Mouse (Mus musculus): ENCODE measurements around the gene Foxa2.

Gene Foxa2

DNA sequence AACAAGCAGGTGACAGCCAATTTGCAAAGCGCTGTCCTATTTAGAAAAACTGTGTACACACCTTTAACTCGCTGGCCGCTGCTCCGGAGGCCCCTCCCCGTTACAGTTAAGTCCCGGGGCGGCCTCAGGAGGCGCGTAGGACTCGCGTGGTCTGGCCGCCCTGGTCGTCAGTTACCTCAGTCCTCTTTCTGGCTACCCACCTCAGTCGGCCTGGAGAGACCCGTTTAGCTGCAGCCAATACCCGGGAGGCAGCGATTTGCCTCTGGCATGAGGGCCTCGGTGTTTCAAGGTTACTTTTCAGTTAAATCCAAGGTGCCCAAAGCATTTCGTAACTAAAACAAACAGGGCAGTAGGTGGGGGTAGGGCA lies at the start of gene Foxa2:
TSS of gene Foxa2 (minus strand) at position 171 of the 367 bp plus-strand sequence.
- DNase-seq, result no peak

DNA sequence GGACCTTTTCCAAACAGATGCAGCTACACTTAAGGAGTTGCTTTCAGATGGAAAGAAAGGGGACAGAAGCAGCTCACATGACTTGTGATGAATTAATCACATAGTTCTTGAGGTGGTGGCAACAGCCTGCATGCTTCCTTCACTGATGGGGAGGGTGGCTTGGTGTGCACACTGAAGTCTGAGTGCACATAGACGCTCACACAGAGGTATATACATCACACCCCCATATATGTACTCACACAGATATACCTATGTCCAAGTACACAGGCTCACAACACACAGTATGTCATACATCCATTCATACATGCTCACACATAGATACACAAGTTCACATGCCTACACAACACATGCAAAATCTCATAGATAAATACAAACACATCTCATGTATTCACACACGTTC lies 45.3 kb upstream of the Foxa2 start:
- DNase-seq, result no peak

DNA sequence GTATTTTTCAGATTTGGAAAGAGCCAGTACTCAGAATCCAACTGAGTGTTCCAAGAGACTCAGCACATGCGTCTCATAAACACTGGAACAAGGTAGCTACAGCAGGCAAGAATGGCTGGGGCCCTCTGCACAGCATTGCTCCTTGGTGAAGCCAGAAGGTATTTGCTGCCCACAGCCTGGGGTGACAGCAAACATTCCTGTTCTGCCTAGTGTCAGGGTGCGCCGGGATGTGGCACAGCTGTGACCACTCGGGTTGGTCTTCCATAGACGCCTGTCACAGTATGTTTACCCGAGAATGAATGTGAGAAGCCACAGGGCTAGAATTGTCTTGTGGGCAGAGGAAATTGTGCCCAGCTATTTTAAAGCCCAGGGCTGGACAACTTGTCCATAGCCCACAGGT lies 44.9 kb upstream of the Foxa2 start:
- no peak for DNase-seq

DNA sequence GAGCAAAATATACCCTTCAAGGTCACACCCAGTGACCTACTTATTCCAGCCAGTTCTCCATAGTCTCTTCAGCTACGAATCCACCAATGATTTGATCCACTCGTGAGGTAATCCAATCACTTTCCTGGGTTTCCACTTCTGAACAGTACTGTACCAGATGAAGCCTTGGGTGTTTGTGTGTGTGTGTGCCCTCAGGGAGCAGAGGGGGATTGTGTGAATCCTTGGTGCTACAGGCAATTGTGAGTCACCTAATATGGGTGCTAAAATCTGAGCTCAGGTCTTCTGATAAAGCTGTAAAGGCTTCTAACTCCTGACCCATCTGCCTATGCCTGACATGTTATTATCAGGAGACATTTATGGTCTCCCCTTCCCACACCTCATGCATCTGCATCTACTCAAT lies 43.3 kb upstream of the Foxa2 start:
- DNase-seq, result no peak

DNA sequence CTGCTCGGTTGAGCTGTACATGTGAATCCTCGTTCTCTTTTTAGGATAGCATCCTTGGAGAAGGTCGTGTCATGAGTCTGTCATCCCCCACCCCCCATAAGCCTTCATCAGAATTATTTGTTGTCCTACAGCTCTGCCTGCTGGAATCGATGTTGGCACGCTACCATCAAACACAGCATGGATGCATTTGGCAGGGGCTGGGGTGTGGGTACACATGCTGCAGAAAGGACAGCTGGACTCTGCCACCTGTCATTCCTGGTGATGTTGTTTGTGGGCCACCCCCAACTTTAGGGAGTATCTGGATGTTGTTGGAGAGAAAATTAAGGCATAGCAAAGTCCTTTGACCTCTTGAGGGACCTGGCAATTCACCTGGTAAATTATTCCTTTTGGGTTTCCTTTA lies 38.8 kb upstream of the Foxa2 start:
- peak; percentile 5 for DNase-seq

DNA sequence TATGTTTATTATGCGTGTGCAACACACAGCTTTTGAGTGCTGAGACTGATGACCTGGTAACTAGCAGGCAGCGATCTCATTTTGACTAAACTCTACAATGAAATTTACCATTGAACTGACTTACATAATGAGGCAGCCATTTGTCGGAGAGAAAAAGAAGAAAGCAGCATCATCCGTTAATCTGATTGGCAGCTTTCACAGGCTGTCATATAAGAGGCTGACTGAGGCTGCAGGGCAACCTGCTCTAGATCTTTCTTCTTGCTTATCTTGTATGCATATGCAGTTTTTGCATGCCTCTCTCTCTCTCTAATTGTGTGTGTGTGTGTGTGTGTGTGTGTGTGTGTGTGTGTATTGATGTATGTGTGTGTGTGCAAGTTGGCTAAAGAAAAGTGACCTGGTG lies 38.4 kb upstream of the Foxa2 start:
- no peak for DNase-seq

DNA sequence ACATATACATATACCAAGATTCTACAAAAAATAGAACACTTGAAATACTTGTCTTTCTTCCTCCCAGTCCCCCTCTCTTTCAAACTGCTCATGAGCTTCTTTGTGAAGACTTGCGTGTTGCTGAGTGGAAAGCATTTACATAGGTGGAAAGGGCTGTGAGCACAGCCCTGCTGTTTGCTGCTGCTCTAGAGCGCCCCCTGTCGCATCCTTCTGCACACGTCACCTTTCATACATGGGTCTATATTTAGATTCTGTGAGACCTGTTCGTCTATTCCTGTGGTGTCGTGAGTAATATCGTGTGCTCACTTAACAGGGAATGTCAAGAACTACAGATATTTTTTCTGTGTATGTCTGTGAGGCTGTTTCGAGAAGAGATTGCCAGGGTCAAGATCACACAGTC lies 35.5 kb upstream of the Foxa2 start:
- peak; percentile 3 for DNase-seq

DNA sequence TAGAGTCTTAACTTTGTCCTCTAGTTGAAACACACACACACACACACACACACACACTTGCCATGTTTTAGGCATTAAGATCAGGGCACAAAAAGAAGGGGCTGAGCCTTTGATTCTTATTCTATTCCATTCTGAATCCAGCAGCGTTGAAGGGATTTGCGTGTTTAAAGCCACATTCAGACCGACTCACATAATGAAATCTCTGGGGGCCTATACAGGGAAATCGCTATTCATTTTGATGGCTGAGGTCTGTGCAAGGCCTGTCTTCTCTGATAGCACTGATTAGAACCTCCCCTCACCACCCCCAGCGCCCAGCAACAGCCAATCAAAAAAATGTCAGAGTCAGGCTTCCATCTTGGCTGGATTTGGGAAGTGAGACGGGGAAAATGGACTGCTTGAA lies 13.9 kb upstream of the Foxa2 start:
- no peak for DNase-seq

DNA sequence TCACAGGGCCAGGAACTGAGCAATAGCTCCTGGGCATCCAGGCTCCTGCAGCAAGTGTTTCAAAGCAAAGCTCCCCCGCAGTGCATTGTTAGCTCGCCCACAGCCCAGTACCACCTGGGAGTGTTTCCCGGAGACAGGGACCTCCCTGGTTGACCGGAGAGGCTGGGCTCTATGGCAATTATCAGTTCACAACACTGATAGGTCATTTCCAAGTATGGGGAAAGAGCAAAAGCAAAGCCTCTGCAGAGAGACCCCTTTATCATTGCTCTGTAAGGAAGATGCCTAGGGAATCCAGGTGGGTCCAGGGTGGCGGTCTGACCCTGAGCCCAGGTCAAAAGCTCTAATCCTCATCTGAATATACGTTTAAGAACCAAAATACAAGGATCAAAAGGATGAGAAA lies 6.6 kb upstream of the Foxa2 start:
- DNase-seq, result no peak

DNA sequence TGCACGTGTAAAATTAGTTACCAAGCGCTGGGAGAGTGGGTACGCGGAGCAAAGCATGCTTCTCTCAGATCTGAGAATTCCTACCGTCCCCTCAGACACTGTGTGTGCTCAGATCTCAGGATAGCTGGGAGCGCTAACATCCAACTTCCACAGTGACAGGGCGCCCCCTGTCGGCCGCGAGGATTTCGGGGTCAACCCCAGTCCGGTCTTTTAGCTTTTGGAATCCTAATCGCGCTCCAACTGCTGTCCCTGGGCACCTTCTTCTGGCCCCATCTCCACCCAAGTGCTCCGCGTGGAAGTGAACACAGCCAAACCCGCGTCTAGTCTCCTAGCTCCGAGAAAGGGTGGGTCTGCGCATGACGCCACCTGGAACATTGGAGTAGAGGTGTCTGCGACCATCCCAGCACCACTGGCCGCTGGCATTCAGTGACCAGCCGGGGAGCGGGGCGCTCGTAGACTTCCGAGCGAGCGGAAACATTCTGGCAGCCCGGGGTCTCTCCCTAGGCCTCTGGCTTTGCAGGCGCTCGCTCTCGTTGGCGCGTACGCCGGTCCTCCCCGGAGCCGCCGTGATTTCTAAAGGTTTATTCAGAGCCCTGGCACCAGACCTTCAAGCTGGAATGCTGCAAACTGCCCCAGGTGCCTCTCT lies 1.8 kb upstream of the Foxa2 start:
- no peak for DNase-seq

DNA sequence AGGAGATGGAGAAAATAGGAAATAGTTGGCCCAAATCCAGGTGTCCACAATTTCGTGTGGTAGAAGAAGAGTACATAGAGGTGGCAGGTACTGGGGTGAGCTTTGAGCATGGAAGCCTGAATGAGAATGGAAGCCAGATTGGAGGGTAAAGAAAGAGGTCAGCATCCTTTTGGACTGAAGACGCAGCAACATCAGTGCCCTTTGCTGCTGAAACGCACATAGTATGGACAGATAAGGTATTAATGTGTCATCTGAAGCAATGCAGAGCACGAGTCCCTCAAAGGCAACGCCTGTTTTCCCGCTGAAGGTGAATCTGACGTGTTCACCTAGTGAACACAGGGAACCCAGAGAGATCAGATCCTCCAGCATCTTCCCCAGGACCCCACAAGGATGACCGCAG lies 842 bp upstream of the Foxa2 start:
- DNase-seq, result no peak

DNA sequence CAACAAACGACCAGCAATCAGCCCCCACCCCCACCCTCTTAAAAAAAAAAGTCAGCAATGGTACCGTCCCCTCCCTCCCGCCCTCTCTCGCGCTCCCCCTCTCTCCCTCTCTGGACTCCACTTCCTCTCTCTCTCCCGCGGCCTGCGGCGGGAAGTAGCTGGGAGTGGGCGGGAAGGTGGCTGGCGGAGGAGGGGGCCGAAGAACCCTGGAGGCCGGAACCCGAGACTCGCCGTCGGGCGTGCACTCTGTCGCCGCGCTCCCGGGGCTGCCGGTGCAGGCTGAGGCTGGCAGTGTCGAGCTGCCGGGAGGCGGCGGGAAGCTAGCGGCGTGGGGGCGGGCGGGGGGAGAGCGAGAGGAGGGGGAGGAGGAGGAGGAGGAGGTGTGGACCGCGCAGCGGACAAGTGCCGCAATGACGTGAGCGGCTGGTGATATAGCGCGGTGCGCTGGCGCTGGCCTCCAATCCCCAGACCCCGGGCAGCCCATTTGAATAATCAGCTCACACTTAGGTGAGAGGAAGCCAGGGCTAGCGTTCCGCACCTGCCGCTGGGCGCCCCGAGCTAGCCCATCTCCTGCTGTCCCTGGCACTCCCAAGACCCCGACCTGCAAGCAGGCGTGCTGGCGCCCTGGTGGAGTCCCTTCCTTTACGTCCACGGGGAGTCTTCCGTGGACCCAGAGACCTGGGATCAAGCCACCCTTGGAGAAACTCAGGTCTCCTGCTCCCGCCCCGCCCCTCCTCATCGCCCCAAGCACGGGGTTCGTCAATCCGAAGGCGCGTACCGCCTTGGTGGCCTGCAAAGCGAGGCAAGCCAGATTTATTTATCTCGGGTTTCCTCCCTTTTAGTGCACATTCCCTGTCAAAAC lies 601 bp downstream of the Foxa2 start:
- no peak for DNase-seq

DNA sequence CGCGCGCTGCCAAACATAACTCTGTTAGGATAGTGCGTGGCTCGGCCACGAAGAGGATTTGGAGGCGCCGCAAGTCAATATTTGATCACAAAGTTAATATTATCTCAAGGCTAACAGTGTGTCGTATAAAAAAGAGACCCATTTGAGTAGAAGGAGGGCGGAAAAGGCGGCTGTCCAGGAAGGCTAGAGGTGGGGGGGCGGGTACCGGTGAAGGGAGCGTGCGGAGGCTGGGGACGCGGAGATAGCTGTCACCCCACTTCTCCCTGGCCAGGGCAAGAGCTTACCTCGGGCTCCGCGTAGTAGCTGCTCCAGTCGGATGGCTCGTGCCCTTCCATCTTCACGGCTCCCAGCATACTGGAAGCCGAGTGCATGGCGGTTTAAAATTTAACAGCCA lies 1.2 kb downstream of the Foxa2 start:
- DNase-seq, result no peak

DNA sequence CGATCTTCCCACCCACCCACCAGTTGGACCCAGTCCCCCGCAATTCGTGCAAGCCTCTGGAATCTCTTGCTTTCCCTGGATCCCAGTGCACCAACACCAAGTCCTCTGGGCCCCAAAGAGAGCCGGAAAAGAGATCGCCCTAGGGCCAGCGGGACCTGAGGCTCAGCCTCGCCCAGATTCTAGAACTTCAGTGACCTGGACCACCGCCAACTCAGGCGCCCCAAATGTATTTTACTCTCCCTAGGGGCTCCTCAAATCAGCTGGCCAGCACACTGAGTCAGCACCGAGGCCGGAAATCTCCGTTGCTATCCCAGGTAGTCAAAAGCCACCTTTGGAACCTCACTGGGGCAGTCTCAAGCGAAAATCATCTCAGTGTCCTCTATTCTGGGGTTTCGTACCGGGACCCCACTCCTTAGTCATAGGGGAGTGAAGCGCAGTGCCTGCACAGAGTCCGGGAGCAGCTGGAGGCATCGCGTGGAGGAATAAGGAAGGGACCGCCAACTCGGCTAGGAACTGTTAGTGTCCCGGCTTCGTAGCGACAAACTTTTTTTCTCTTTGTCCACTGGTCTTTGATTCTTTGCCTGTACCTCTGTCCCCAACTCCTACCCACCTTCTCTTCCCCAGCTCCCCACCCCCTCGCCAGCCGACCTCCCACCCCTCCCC lies 1.8 kb downstream of the Foxa2 start:
- no peak for DNase-seq

DNA sequence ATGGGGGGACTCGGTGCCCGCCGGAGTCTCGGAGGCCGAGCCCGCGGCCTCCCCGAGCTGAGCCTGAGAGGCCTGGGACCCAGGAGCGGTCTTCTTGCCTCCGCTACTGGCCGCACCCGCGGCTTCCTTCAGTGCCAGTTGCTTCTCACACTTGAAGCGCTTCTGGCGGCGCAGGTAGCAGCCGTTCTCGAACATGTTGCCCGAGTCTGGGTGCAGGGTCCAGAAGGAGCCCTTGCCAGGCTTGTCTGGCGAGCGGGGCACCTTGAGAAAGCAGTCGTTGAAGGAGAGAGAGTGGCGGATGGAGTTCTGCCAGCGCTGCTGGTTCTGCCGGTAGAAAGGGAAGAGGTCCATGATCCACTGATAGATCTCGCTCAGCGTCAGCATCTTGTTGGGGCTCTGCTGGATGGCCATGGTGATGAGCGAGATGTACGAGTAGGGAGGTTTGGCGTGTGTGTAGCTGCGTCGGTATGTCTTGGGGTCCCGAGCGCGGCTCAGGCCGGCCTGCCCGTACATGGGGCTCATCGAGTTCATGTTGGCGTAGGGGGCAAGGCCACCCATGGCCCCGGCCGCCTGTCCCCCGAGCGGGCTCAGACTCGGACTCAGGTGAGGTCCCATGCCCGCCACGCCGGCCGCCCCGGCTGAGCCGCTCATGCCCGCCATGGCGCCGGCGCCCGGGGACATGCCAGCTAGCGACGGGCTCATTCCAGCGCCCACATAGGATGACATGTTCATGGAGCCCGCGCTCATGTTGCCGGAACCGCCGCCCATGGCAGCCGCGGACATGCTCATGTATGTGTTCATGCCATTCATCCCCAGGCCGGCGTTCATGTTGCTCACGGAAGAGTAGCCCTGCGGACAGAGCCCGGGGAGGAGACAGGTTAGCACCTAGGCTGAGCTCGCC lies 2.5 kb downstream of the Foxa2 start:
- no peak for DNase-seq

DNA sequence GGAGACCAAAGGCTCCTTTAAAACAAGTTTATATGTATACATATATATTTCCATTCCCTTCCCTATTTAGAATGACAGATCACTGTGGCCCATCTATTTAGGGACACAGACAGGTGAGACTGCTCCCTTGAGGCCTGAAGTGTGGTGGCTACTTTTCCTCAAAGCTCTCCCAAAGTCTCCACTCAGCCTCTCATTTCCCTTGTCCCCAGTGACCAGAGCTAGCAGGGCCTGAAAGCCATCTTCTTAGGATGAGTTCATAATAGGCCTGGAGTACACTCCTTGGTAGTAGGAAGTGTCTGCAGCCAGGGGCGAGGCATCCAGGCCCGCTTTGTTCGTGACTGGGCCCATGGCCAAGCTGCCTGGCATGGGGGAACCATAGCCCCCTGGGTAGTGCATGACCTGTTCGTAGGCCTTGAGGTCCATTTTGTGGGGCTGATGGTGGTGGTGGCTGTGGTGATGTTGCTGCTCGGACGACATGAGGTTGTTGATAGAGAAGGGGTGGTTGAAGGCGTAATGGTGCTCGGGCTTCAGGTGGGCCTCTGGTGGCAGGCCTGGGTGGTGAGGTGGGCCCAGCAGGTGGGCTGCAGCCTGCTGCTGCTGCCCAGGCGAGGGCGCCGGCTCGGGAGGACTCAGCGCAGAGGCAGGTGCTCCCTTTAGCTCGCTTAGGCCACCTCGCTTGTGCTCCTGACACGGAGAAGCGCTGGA lies 3.3 kb downstream of the Foxa2 start:
- DNase-seq, result no peak

DNA sequence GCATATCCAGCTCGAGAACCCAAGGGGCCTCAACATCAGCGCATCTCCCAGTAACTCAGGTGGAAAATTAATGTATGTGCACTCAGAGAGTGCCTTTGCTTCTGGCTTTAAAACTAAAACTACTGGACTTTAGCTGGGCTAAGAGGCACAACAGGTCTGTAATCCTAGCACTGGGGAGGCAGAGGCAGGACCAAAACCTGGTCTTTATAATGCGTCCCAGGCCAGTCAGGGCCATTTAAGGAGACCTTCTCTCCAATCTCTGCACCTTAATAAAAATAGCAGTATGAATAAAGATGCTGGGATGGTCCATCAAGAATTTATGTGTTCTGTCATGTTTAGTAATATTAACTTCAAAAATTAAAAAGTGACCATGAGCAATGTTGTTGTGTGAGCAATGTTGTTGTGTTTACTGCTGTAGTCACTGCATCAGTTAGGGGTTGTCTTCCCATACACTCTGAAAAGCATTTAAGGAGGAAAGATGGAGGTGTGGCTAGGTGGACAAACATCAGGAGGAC lies 4.6 kb downstream of the Foxa2 start:
- no peak for DNase-seq

DNA sequence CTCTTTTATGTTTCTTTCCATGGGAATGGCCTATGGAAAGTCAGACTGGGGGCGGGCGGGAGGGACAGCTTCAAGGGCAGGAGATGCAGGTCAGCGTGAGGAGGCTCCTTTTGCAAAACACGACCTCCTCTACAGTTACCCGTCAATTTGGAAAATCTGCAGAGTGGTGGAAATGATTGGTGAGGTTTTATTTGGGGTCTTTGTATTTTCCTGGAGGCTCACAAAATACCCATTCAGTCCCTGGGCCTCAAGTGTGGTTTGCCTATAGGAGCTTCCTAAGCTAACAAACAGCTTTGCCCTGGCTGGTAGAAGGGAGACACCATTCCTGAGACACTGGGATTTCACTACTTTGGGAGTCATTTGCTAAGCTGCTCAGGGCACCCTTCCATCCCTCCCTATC lies 5.4 kb downstream of the Foxa2 start:
- DNase-seq, result no peak

DNA sequence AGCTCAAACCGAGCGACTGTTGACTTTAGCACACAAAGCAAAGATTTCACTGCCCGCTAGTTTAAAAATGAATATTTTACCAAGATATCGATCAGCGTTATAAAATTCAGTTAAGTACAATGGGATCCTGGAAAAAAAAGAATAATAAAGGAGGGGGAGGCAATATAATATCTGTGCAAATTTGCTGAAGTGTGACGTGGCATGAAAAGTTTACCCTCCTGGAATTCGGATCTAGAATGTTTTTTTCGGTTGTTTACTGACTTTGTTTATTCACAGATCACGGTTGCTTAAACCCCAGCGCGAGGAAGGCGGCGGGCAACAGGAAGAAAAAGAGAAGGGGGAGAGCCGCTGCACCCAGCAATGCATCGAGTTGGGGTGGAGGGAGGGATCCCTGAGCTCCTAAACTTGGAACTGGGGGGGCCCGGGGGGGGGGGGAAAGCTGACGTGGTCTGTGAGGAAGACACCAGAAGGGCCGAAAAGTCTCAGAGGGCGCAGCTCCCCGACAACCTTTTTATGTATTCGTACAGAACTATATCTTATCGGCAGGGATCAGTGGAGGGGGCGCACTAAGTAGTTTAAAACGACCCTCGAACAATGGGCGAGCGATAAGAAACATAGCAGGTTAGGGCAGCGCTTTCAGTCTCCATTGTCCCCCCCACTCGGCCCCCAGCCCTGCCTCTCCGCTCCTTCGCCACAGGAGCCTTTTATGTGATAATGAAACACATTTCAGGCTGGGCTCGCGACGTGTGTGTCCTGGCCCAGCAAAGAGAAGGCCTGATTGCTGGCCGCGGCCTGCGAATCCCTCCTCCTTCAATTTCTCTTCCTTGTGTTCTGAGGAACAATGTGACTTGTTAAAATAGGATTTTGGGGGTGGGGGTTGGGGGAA lies 6.3 kb downstream of the Foxa2 start:
- DNase-seq, result no peak

DNA sequence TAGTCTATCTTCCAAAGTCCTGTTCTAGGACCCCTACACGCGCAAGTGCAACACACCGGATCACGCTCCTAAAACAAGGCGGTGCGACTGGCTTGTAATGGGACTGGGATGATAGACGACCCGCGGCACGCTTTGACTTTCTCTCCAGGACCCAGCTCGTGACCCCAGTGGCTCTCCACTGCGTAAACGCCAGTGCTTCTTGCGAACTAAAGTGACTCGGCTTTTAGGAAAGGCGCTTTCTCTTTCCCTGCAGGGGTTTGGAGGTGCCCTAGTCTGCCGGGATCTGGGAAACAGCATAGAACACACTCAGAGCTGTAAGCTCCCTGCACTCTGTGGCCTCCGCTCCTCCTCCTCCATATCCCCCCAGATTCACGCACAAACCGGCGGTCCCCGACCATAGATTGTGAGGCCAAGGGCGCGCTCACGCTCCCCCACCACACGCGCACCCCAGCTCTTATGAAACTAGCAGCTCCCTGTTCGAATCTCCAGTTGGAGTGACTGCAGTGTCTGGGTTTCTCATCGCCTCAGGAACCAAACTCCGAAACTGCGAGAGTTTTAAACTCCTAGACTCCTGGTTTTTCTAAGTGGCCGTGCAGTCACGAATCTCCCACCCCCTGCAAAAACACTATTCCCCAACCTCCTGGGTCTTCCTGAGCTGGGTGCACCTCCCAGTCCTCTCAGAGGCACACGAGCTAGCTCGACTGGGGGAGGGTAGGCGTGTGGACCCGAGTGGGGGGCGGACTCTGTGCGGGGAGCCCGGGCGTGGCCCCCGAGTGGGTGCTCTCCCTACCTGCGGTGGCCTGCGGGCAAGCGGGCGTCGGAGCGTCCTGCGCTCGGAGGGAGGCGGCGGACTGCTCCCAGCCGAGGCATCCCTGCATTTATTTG lies 7.2 kb downstream of the Foxa2 start:
- no peak for DNase-seq
